Mouse (Mus musculus): ENCODE data around the gene Itih2. TPM values are rescaled to one million over a fixed set of nuclear protein-coding genes. Genes with fewer than 3 reads are reported as not detected.
A peak's percentile ranks its signal among the peaks of the same experiment; 100 is the strongest.

Itih2 gene
- polyA plus RNA-seq, 1 experiment from 2014 or later, result 0.06 TPM

- no peaks in the 10 kb centered on the region for H3K27me3 ChIP-seq (replicated peaks; ENCODE audit: low read depth, poor library complexity, severe bottlenecking)
- H3K36me3 ChIP-seq (replicated peaks), result no peaks in the 10 kb centered on the region
- H3K9me3 ChIP-seq, result no peaks in the 10 kb centered on the region
- DNase-seq (ENCODE audit: low spot score), result no peak
- H3K4me1 ChIP-seq, result peaks cover 3% of the 10 kb centered on the region; the same call in 1 of the 2 replicates
- no peak overlapping the region for H3K4me3 ChIP-seq
- no peak overlapping the region for H3K27ac ChIP-seq (replicated peaks)
- WGBS, result 82% methylated on average over 5 of the region's 5 CpGs
Observed at GRCm38 (mm10) chr2:10140456-10140855, 9.3 kb upstream of the Itih2 start.

GRCm38 (mm10) chr2:10137320-10137719, 6.1 kb upstream of the Itih2 start:
- DNase-seq (ENCODE audit: low spot score), result no peak
- no peak overlapping the region for H3K4me3 ChIP-seq
- no peak overlapping the region for H3K27ac ChIP-seq (replicated peaks)
- peaks cover under 1% of the 10 kb centered on the region; the same call in 1 of the 2 replicates for H3K4me1 ChIP-seq
- WGBS, result 81% methylated on average over 2 of the region's 2 CpGs
- H3K27me3 ChIP-seq (replicated peaks; ENCODE audit: low read depth, poor library complexity, severe bottlenecking), result no peaks in the 10 kb centered on the region
- H3K36me3 ChIP-seq (replicated peaks), result no peaks in the 10 kb centered on the region
- H3K9me3 ChIP-seq, result no peaks in the 10 kb centered on the region

GRCm38 (mm10) chr2:10133941-10134340, 2.7 kb upstream of the Itih2 start:
- no peak overlapping the region for H3K4me3 ChIP-seq
- H3K27me3 ChIP-seq (replicated peaks; ENCODE audit: low read depth, poor library complexity, severe bottlenecking), result no peaks in the 10 kb centered on the region
- WGBS, result 64% methylated on average over 6 of the region's 6 CpGs
- no peaks in the 10 kb centered on the region for H3K9me3 ChIP-seq
- no peaks in the 10 kb centered on the region for H3K4me1 ChIP-seq
- DNase-seq (ENCODE audit: low spot score), result no peak
- no peak overlapping the region for H3K27ac ChIP-seq (replicated peaks)
- H3K36me3 ChIP-seq (replicated peaks), result no peaks in the 10 kb centered on the region

GRCm38 (mm10) chr2:10132128-10132527, 932 bp upstream of the Itih2 start:
- no peak overlapping the region for H3K4me3 ChIP-seq
- no peak overlapping the region for H3K27ac ChIP-seq (replicated peaks)
- no peaks in the 10 kb centered on the region for H3K4me1 ChIP-seq
- 88% methylated on average over 1 of the region's 1 CpGs for WGBS
- H3K9me3 ChIP-seq, result no peaks in the 10 kb centered on the region
- H3K27me3 ChIP-seq (replicated peaks; ENCODE audit: low read depth, poor library complexity, severe bottlenecking), result no peaks in the 10 kb centered on the region
- no peak for DNase-seq (ENCODE audit: low spot score)
- H3K36me3 ChIP-seq (replicated peaks), result no peaks in the 10 kb centered on the region

- Histone ChIP-seq H3K9me3 (no peaks in the 10 kb centered on the region), H3K27me3 (replicated peaks; ENCODE audit: low read depth, poor library complexity, severe bottlenecking) (no peaks in the 10 kb centered on the region), H3K4me1 (no peaks in the 10 kb centered on the region), H3K36me3 (replicated peaks) (no peaks in the 10 kb centered on the region), H3K4me3 (no peak overlapping the region), H3K27ac (replicated peaks) (no peak overlapping the region)
- WGBS, result 72% methylated on average over 8 of the region's 8 CpGs
- DNase-seq (ENCODE audit: low spot score), result no peak
Observed at GRCm38 (mm10) chr2:10130341-10130990, 730 bp downstream of the Itih2 start.

GRCm38 (mm10) chr2:10128571-10128970, 2.6 kb downstream of the Itih2 start:
- Histone ChIP-seq H3K36me3 (replicated peaks) (no peaks in the 10 kb centered on the region), H3K9me3 (no peaks in the 10 kb centered on the region), H3K4me3 (no peak overlapping the region), H3K27me3 (replicated peaks; ENCODE audit: low read depth, poor library complexity, severe bottlenecking) (no peaks in the 10 kb centered on the region), H3K27ac (replicated peaks) (no peak overlapping the region), H3K4me1 (no peaks in the 10 kb centered on the region)
- no peak for DNase-seq (ENCODE audit: low spot score)
- 86% methylated on average over 4 of the region's 4 CpGs for WGBS

GRCm38 (mm10) chr2:10127471-10127870, 3.7 kb downstream of the Itih2 start:
- Histone ChIP-seq H3K27ac (replicated peaks) (no peak overlapping the region), H3K36me3 (replicated peaks) (no peaks in the 10 kb centered on the region), H3K9me3 (no peaks in the 10 kb centered on the region), H3K4me1 (no peaks in the 10 kb centered on the region), H3K4me3 (no peak overlapping the region), H3K27me3 (replicated peaks; ENCODE audit: low read depth, poor library complexity, severe bottlenecking) (no peaks in the 10 kb centered on the region)
- DNase-seq (ENCODE audit: low spot score), result no peak
- 85% methylated on average over 5 of the region's 5 CpGs for WGBS

DNA sequence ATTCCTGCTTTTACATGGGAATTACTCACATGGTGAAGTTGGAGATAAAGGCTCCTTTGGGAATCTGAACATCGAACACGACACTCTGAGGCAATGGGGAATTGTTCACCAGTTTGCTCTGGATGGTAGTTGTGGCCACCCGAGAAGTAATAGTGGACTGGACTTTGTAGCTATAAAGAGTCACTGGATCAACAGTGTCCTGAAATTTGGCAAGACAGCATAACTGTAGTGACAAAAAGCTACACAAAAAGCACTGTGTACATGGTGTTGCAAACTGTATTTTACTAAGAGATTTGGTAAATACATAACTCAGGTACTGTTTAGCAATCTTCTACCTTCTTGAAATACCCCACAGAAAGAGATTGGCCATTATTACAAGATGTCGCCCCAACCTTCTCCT, 5.1 kb downstream of the Itih2 start:
- Histone ChIP-seq H3K4me3 (no peak overlapping the region), H3K36me3 (replicated peaks) (no peaks in the 10 kb centered on the region), H3K27me3 (replicated peaks; ENCODE audit: low read depth, poor library complexity, severe bottlenecking) (no peaks in the 10 kb centered on the region), H3K4me1 (no peaks in the 10 kb centered on the region), H3K9me3 (no peaks in the 10 kb centered on the region), H3K27ac (replicated peaks) (no peak overlapping the region)
- WGBS, result 91% methylated on average over 4 of the region's 4 CpGs
- DNase-seq (ENCODE audit: low spot score), result no peak

- Histone ChIP-seq H3K27ac (replicated peaks) (no peak overlapping the region), H3K27me3 (replicated peaks; ENCODE audit: low read depth, poor library complexity, severe bottlenecking) (no peaks in the 10 kb centered on the region), H3K4me1 (no peaks in the 10 kb centered on the region), H3K4me3 (no peak overlapping the region), H3K36me3 (replicated peaks) (no peaks in the 10 kb centered on the region), H3K9me3 (no peaks in the 10 kb centered on the region)
- 72% methylated on average over 3 of the region's 3 CpGs for WGBS
- DNase-seq (ENCODE audit: low spot score), result no peak
Observed at GRCm38 (mm10) chr2:10121826-10122225, 9.4 kb downstream of the Itih2 start.

GRCm38 (mm10) chr2:10119276-10119675, 11.9 kb downstream of the Itih2 start:
- H3K27me3 ChIP-seq (replicated peaks; ENCODE audit: low read depth, poor library complexity, severe bottlenecking), result no peaks in the 10 kb centered on the region
- H3K36me3 ChIP-seq (replicated peaks), result no peaks in the 10 kb centered on the region
- H3K9me3 ChIP-seq, result no peaks in the 10 kb centered on the region
- H3K4me3 ChIP-seq, result no peak overlapping the region
- DNase-seq (ENCODE audit: low spot score), result no peak
- 86% methylated on average over 8 of the region's 8 CpGs for WGBS
- no peaks in the 10 kb centered on the region for H3K4me1 ChIP-seq
- no peak overlapping the region for H3K27ac ChIP-seq (replicated peaks)

- Histone ChIP-seq H3K4me3 (no peak overlapping the region), H3K9me3 (no peaks in the 10 kb centered on the region), H3K4me1 (no peaks in the 10 kb centered on the region), H3K27ac (replicated peaks) (no peak overlapping the region), H3K36me3 (replicated peaks) (no peaks in the 10 kb centered on the region), H3K27me3 (replicated peaks; ENCODE audit: low read depth, poor library complexity, severe bottlenecking) (no peaks in the 10 kb centered on the region)
- 76% methylated on average over 1 of the region's 1 CpGs for WGBS
- no peak for DNase-seq (ENCODE audit: low spot score)
Observed at GRCm38 (mm10) chr2:10118751-10119150, 12.4 kb downstream of the Itih2 start.

DNA sequence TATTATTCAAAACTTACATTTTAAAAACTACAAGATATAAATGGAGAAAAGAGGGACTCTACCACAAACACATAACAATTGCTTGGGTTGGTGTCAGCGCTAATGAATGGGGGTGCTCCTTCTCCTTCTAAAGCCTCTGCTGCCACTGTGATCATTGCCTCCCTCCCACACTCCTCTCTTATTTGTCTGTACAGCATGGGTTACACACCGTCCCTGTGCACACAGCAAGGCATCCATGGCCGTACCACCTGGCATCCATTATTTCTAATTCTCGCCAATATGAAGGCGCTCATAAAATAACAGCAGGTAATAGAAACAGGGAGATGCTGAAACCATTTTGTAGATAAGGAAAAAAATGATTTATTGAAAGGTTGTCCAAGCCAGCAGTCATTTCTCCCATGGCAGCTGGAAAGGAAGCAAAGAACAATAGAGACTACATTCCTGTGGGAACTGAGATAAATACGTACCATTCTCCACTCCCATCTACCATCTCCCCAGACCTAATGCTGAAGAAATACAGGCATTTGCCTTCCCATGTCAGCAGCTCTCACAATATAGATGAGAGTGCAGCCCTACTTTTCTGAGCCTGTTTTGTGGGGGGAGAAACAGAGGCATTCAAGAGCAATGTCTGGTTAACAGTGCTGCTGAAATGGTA, 22.5 kb downstream of the Itih2 start:
- WGBS, result 78% methylated on average over 6 of the region's 6 CpGs
- Histone ChIP-seq H3K27ac (replicated peaks) (no peak overlapping the region), H3K4me1 (no peaks in the 10 kb centered on the region), H3K27me3 (replicated peaks; ENCODE audit: low read depth, poor library complexity, severe bottlenecking) (no peaks in the 10 kb centered on the region), H3K4me3 (no peak overlapping the region), H3K9me3 (no peaks in the 10 kb centered on the region), H3K36me3 (replicated peaks) (no peaks in the 10 kb centered on the region)
- no peak for DNase-seq (ENCODE audit: low spot score)

GRCm38 (mm10) chr2:10101180-10101579, 30.0 kb downstream of the Itih2 start:
- Histone ChIP-seq H3K9me3 (no peaks in the 10 kb centered on the region), H3K4me3 (no peak overlapping the region), H3K27ac (replicated peaks) (no peak overlapping the region), H3K27me3 (replicated peaks; ENCODE audit: low read depth, poor library complexity, severe bottlenecking) (no peaks in the 10 kb centered on the region), H3K36me3 (replicated peaks) (no peaks in the 10 kb centered on the region), H3K4me1 (no peaks in the 10 kb centered on the region)
- WGBS, result 46% methylated on average over 6 of the region's 6 CpGs
- DNase-seq (ENCODE audit: low spot score), result peak; percentile 42

Data from embryonic facial prominence, embryonic 10.5 days (tissue).